Mouse (Mus musculus) heart, adult 2 months (tissue): Measurements from ENCODE around the gene Zyg11a.

Source experiments
- CTCF ChIP-seq: fragments of 200-600 bp; IDR thresholded peaks from 2 replicates; pipeline ENCODE4 v1.8.1; 2022; ENCODE audit warnings: antibody characterized with exemption, mild to moderate bottlenecking, moderate library complexity
- POLR2A ChIP-seq: fragments of 200-500 bp; IDR thresholded peaks from 2 replicates; pipeline ENCODE4 v1.6.1; 2011; ENCODE audit warnings: mild to moderate bottlenecking, low read depth, low read length, control low read depth; ENCODE audit not compliant: insufficient read depth

DNA sequence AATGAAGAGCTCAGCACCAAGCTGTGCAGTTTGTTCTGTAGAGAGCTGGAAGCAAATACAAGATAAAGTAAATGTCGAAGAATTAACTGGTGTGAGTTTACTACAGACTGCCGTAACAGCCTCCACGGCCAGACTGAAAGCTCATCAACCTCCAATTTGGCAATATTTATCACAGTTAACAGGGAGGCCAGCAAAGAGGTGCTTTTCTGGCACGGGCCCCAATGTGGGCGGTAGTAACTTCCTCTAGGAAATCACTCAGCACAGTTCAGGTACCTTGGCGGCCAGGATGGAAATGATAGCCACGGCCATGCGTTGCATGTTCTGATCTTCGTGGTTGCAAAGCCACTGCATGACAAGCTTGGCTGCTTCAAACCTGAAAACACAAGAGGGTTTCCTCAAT lies 32.7 kb upstream of the Zyg11a start:
- TF ChIP-seq CTCF (no peak), POLR2A (no peak)
